Mouse (Mus musculus) hindbrain, embryonic 14.5 days (tissue): ENCODE measurements at regions not wholly inside any gene's neighbourhood (a gene's known extent, or its start where the extent isn't known, plus 50 kb on each side); places are given as distances from the start of the nearest gene placed in this dataset.

ENCODE experiments used
- ATAC-seq: fragments of 200-750 bp; cut with Nextera tagmentation; 2 replicates; pipeline ENCODE4 v1.8.0; 2017; ENCODE audit warnings: moderate number of reproducible peaks, mild to moderate bottlenecking, moderate TSS enrichment, moderate library complexity; ENCODE audit not compliant: low FRiP score
- DNase-seq: peaks from one replicate; pipeline ENCODE4 v3.0.0-alpha.2; 2015; ENCODE audit warnings: low spot score
- H3K27ac ChIP-seq: fragments of 300-500 bp; sonication (generic); 2 replicates; pipeline ENCODE4 v1.5.1; 2014; ENCODE audit warnings: mild to moderate bottlenecking, moderate library complexity
- H3K27me3 ChIP-seq: fragments of 300-500 bp; sonication (generic); 2 replicates; pipeline ENCODE4 v1.6.1; 2014; ENCODE audit warnings: mild to moderate bottlenecking, low read length, mixed read lengths; ENCODE audit not compliant: control insufficient read depth, insufficient read depth
- H3K36me3 ChIP-seq: fragments of 300-500 bp; sonication (generic); replicated peaks from 2 replicates; pipeline ENCODE4 v1.6.1; 2014; ENCODE audit not compliant: control insufficient read depth, insufficient read depth
- H3K4me1 ChIP-seq: fragments of 300-500 bp; sonication (generic); replicated peaks from 2 replicates; pipeline ENCODE4 v1.6.1; 2014; ENCODE audit warnings: antibody characterized with exemption, low read length, mixed read lengths; ENCODE audit not compliant: control insufficient read depth, insufficient read depth
- H3K4me2 ChIP-seq: fragments of 300-500 bp; sonication (generic); replicated peaks from 2 replicates; pipeline ENCODE4 v1.6.1; 2014; ENCODE audit warnings: mild to moderate bottlenecking, moderate library complexity
- H3K4me3 ChIP-seq: fragments of 300-500 bp; sonication (generic); replicated peaks from 2 replicates; pipeline ENCODE4 v1.5.1; 2014; ENCODE audit warnings: mild to moderate bottlenecking, low read length
- H3K9ac ChIP-seq: fragments of 300-500 bp; sonication (generic); 2 replicates; pipeline ENCODE4 v1.6.1; 2014
- H3K9me3 ChIP-seq: fragments of 300-500 bp; sonication (generic); 2 replicates; pipeline ENCODE4 v1.6.1; 2016; ENCODE audit warnings: low read length; ENCODE audit not compliant: control insufficient read depth
- WGBS: fragments of 180-500 bp; shearing (Covaris S2); extraction: QIAGEN DNeasy Blood & Tissue Kit; methylation state at CpG from one replicate; pipeline ENCODE4 v1.1.7; 2014; 5-methylcytosine and 5-hydroxymethylcytosine counted together

GRCm38 (mm10) chr1:183754500-183754899 lies 258.6 kb upstream of the Dusp10 start:
- Histone ChIP-seq H3K36me3 (no peaks in the 10 kb centered on the region), H3K4me2 (no peak overlapping the region), H3K4me3 (no peak overlapping the region), H3K9ac (no peak overlapping the region), H3K27ac (no peak overlapping the region), H3K4me1 (peaks cover 11% of the 10 kb centered on the region; the same call in 1 of the 2 replicates), H3K9me3 (no peaks in the 10 kb centered on the region), H3K27me3 (no peaks in the 10 kb centered on the region)
- ATAC-seq = peak; percentile 57; the same call in 1 of the 2 replicates
- no peak for DNase-seq
- WGBS = 55% methylated on average over 4 of the region's 4 CpGs

GRCm38 (mm10) chr1:183756716-183757115 lies 256.4 kb upstream of the Dusp10 start:
- WGBS = 54% methylated on average over 8 of the region's 8 CpGs
- Histone ChIP-seq H3K4me1 (peaks cover 11% of the 10 kb centered on the region; the same call in 1 of the 2 replicates), H3K36me3 (no peaks in the 10 kb centered on the region), H3K4me3 (no peak overlapping the region), H3K4me2 (no peak overlapping the region), H3K9me3 (no peaks in the 10 kb centered on the region), H3K9ac (no peak overlapping the region), H3K27me3 (no peaks in the 10 kb centered on the region), H3K27ac (no peak overlapping the region)
- ATAC-seq = no peak
- no peak for DNase-seq

GRCm38 (mm10) chr1:183763864-183764726 lies 249.0 kb upstream of the Dusp10 start:
- DNase-seq (no peak), ATAC-seq (no peak)
- WGBS = 63% methylated on average over 11 of the region's 11 CpGs

DNA sequence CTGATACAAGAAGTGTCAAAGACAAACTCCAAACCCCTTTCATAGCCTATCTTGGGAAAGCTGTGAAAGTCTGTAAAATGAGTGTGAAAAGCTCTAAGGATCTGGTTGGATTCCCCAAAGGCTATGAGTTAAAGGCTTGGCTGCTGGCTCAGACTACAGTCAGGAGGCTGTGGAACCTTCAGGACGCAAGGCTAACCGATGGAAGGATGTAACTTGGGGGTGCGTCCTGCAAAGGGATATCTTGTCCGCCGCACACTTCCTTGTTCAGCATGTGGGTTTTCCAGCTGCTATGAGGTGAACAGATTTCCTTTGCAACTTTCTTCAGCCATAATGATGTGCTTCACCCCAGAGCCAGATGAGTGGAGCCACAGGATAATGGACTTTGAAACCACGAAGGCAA lies 240.3 kb upstream of the Dusp10 start:
- H3K4me2 ChIP-seq = no peak overlapping the region
- no peak for ATAC-seq
- no peak overlapping the region for H3K4me3 ChIP-seq
- H3K9me3 ChIP-seq = no peaks in the 10 kb centered on the region
- H3K4me1 ChIP-seq = no peaks in the 10 kb centered on the region
- H3K27me3 ChIP-seq = no peaks in the 10 kb centered on the region
- H3K36me3 ChIP-seq = no peaks in the 10 kb centered on the region
- H3K9ac ChIP-seq = no peak overlapping the region
- 93% methylated on average over 6 of the region's 6 CpGs for WGBS
- no peak for DNase-seq
- H3K27ac ChIP-seq = no peak overlapping the region

More at GRCm38 (mm10) chr1:183763864-183764726, 249.0 kb upstream of the Dusp10 start:
- Histone ChIP-seq H3K27me3 (no peaks in the 10 kb centered on the region), H3K4me1 (no peaks in the 10 kb centered on the region), H3K27ac (no peak overlapping the region), H3K9ac (no peak overlapping the region), H3K9me3 (no peaks in the 10 kb centered on the region), H3K36me3 (no peaks in the 10 kb centered on the region), H3K4me2 (no peak overlapping the region), H3K4me3 (no peak overlapping the region)

GRCm38 (mm10) chr1:183780180-183780579 lies 232.9 kb upstream of the Dusp10 start:
- Histone ChIP-seq H3K4me1 (0 out of 2 replicates have a peak, but pooled peaks cover 6% of the 10 kb centered on the region), H3K27ac (no peak overlapping the region), H3K9me3 (no peaks in the 10 kb centered on the region), H3K9ac (no peak overlapping the region), H3K36me3 (no peaks in the 10 kb centered on the region), H3K27me3 (no peaks in the 10 kb centered on the region), H3K4me2 (no peak overlapping the region), H3K4me3 (no peak overlapping the region)
- DNase-seq = no peak
- 96% methylated on average over 9 of the region's 9 CpGs for WGBS
- ATAC-seq = no peak

GRCm38 (mm10) chr1:183780779-183781178 lies 232.3 kb upstream of the Dusp10 start:
- ATAC-seq = no peak
- no peak overlapping the region for H3K4me2 ChIP-seq
- H3K27ac ChIP-seq = peak overlapping the region; percentile 47; the same call in 1 of the 2 replicates
- no peak overlapping the region for H3K4me3 ChIP-seq
- H3K36me3 ChIP-seq = no peaks in the 10 kb centered on the region
- peak; percentile 27 for DNase-seq
- H3K9ac ChIP-seq = no peak overlapping the region
- H3K4me1 ChIP-seq = 0 out of 2 replicates have a peak, but pooled peaks cover 6% of the 10 kb centered on the region
- no peaks in the 10 kb centered on the region for H3K9me3 ChIP-seq
- H3K27me3 ChIP-seq = no peaks in the 10 kb centered on the region
- WGBS = 39% methylated on average over 4 of the region's 4 CpGs

DNA sequence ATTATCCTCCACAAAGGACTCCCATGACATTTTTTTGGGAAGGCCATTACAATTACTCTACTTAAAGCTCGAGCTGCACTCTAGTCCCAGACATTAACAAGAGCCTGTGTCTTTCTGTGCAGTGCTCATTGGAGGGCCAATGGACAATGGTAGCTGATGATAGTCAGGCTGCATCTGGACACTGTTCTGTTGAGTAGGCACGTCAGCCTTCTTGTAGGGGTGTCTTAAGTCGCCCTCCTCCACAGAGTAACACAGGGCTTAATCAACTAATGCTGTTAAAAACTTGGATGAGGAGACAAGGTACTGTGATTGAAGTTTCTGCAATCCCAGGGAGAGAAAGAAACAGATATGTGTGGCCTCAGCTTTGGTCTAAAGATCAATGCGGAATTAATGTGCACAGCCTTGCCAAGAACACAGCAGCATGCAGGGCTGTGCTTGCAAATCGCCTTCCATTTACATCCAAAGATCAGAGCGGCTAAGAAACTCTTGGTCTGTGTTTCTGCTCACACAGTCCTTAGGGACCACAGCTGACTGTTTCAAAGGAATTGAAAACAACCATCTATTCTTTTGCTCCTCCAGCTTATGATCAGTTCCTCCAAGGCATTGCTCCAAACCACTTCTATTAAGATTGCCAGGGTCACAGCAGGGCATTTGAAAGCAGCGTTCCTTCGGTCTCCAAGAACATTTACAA lies 229.5 kb upstream of the Dusp10 start:
- 58% methylated on average over 8 of the region's 8 CpGs for WGBS
- no peak overlapping the region for H3K4me3 ChIP-seq
- ATAC-seq (no peak), DNase-seq (no peak)
- H3K4me2 ChIP-seq = no peak overlapping the region
- H3K9me3 ChIP-seq = no peaks in the 10 kb centered on the region
- H3K27me3 ChIP-seq = no peaks in the 10 kb centered on the region
- no peaks in the 10 kb centered on the region for H3K36me3 ChIP-seq
- no peak overlapping the region for H3K9ac ChIP-seq
- H3K27ac ChIP-seq = peak overlapping the region; percentile 23; the same call in 1 of the 2 replicates
- H3K4me1 ChIP-seq = 0 out of 2 replicates have a peak, but pooled peaks cover 6% of the 10 kb centered on the region

- Histone ChIP-seq H3K9me3 (peaks cover 3% of the 10 kb centered on the region; the same call in 1 of the 2 replicates), H3K27me3 (no peaks in the 10 kb centered on the region), H3K36me3 (no peaks in the 10 kb centered on the region), H3K4me3 (no peak overlapping the region), H3K4me1 (no peaks in the 10 kb centered on the region), H3K4me2 (no peak overlapping the region), H3K9ac (no peak overlapping the region), H3K27ac (no peak overlapping the region)
- DNase-seq = no peak
- 60% methylated on average over 7 of the region's 7 CpGs for WGBS
- no peak for ATAC-seq
Observed at GRCm38 (mm10) chr1:183792230-183792813, 220.8 kb upstream of the Dusp10 start.

GRCm38 (mm10) chr1:183793324-183793723 lies 219.8 kb upstream of the Dusp10 start:
- no peaks in the 10 kb centered on the region for H3K36me3 ChIP-seq
- peaks cover 3% of the 10 kb centered on the region; the same call in 1 of the 2 replicates for H3K9me3 ChIP-seq
- no peaks in the 10 kb centered on the region for H3K27me3 ChIP-seq
- ATAC-seq = no peak
- WGBS = 89% methylated on average over 4 of the region's 4 CpGs
- no peak overlapping the region for H3K9ac ChIP-seq
- no peak overlapping the region for H3K4me2 ChIP-seq
- no peaks in the 10 kb centered on the region for H3K4me1 ChIP-seq
- H3K27ac ChIP-seq = no peak overlapping the region
- no peak for DNase-seq
- H3K4me3 ChIP-seq = no peak overlapping the region
